In genomic region chr9:48214751-48215150, GRCm38 (mm10) we compare ENCODE assay signal across 16 mouse cellular contexts.
"Had no signal": no experiment of that assay in that cellular context is flagged by ENCODE, and none has a peak within 500 bp of the region (broad histone marks: within the 10 kb centered on the region; RNA-seq: fewer than 3 reads in every experiment).

No protein-coding gene starts in this region.

- H3K27me3 ChIP-seq: kidney, embryonic 15.5 days; limb, embryonic 13.5 days; liver, embryonic 12.5 days; liver, embryonic 15.5 days; lung, embryonic 15.5 days had no signal

- H3K4me3 ChIP-seq: kidney, embryonic 15.5 days; limb, embryonic 10.5 days; limb, embryonic 13.5 days; liver, embryonic 12.5 days; liver, embryonic 15.5 days; lung, embryonic 15.5 days had no signal

- H3K27ac ChIP-seq: kidney, embryonic 15.5 days; limb, embryonic 10.5 days; limb, embryonic 13.5 days; liver, embryonic 12.5 days; liver, embryonic 15.5 days; lung, embryonic 15.5 days had no signal

- DNase-seq: kidney, postnatal 10 days; kidney, postnatal 36 days; liver; lung, adult 18-20 months; lung, postnatal 14 days; lung, postnatal 4 days; midbrain, embryonic 14.5 days; thymus, adult 18-20 months; thymus, postnatal 4 days had no signal

- H3K9me3 ChIP-seq: kidney, embryonic 15.5 days; limb, embryonic 10.5 days; limb, embryonic 13.5 days; liver, embryonic 12.5 days; liver, embryonic 15.5 days; lung, embryonic 15.5 days had no signal

- H3K9ac ChIP-seq: kidney, embryonic 15.5 days; limb, embryonic 13.5 days; liver, embryonic 12.5 days; liver, embryonic 15.5 days; lung, embryonic 15.5 days had no signal

- H3K36me3 ChIP-seq: kidney, embryonic 15.5 days; limb, embryonic 10.5 days; limb, embryonic 13.5 days; liver, embryonic 12.5 days; liver, embryonic 15.5 days; lung, embryonic 15.5 days had no signal

- H3K4me2 ChIP-seq: kidney, embryonic 15.5 days; limb, embryonic 13.5 days; liver, embryonic 12.5 days; liver, embryonic 15.5 days; lung, embryonic 15.5 days; midbrain, embryonic 11.5 days had no signal

- H3K4me1 ChIP-seq: kidney, embryonic 15.5 days; limb, embryonic 10.5 days; liver, embryonic 12.5 days; liver, embryonic 15.5 days; lung, embryonic 15.5 days had no signal

- ATAC-seq: liver, embryonic 12.5 days had no signal
